Mouse (Mus musculus) monocyte, adult 5-6 weeks (primary cell): ENCODE measurements around the gene Zbtb8a. TPM values are rescaled to one million over a fixed set of nuclear protein-coding genes. Genes with fewer than 3 reads are reported as not detected.
"Not testable (repeated sequence)": the region's sequence is repeated elsewhere in the genome, so short reads cannot be mapped to it uniquely, and the experiment has no call there.

Experiments used
- ATAC-seq: fragments of 153-309, 156-312 bp; replicated peaks from 2 replicates; pipeline ENCODE4 v1.8.0; 2017; ENCODE audit warnings: mild to moderate bottlenecking; ENCODE audit not compliant: low TSS enrichment, insufficient number of reproducible peaks, severe bottlenecking, poor library complexity, low FRiP score
- total RNA-seq: library from RNA; stranded (forward); fragments of 200-1000, 200-491, 200-594 nt; gene quantifications from 3 replicates; pipeline ENCODE4 v1.2.3, GENCODE M21; 2017

Zbtb8a gene
- total RNA-seq = 1.7 to 7.3 TPM (median 4.5 TPM) in 3 replicates

DNA sequence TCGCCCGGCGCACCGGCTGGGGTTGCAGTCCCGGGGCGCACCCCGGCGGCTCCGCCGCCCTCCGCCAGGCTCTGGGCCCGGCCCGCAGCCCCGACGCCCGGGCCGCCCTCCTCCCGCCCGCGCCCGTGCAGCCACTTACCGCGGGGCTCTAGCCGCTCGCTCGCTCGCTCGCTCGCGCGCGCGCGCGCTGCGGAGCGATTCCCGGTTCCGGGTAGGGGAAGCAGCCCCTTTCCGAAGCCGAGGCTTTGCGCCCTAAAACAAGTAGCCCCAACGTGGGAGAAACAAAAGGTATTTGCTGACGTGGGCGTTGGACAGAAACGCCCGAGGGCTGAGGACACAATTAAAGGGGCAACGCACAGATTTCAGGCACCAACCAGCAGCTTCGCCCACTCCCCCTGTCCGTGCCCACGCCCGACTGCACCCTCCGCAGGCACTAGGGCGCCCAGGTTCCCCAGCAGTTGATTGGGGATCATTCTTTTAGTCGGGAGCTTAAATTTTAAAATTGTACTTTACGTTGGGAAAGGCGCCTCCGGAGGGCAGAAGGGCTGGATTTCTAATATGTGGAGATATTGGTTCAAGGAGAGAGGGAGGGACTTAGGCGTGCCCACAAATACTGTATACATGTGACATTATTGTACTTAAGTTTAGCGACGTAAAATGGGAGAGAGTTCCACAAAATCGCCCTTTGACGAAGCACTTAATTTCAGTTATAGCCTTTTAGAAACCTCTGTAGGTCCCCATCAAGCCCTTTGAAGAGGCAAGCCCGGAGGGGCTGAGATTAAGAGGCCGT is at the start of gene Zbtb8a:
Zbtb8a (minus strand) TSS at position 516 of the 790 bp plus-strand sequence.
- ATAC-seq = 0 out of 2 replicates have a peak, but pooled peaks have one; percentile 7

DNA sequence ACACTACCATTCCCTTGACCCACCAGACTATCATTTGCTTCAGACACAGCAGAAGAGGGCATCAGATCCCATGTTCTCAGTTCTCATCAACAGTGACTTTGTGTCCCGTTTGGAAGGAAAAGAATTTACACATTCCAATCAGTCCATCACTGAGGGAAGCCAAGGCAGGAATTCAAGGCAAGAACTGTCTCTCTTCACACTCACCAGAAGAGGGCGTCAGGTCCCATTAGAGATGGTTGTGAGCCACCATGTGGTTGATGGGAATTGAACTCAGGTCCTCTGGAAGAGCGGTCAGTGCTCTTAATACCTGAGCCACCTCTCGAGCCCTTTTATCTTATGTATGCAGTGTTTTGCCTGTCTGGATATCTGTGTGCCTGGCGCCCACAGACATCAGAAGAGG is 40.4 kb upstream of the Zbtb8a start:
- no peak for ATAC-seq

DNA sequence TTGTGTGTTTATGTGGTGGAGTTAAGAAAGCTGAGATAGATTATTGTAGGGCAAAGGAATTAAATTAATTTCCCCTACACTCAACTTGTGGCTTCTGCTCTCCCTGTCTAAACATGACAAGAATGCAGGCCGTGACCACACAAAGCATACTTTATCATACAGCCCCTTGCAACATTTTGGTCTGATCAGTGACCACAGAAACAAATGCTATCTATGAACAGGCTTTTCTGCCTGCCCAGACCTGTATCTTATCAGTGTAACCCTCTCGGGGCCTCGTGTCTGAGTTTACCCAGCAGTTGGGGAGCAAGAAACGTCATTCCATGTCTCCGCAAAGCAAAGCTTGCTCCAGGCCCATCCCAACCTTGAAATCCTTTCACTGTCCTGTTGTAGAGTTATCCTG is 38.6 kb upstream of the Zbtb8a start:
- ATAC-seq = no peak

DNA sequence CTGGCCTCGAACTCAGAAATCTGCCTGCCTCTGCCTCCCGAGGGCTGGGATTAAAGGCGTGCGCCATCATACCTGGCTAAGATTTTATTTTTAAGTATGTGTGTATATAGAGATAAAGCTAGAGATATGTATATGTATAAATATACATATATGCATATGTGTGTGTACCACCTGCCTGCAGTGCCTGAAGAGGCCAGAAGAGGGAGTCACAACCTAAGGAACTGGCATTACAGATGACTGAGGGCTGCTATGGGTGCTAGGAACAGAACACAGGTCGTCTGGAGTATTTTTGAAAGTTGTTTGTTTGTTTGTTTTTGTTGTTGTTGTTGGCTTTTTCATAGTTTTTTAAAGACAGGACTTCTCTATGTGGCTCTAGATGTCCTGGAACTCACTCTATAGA is 38.0 kb upstream of the Zbtb8a start:
- ATAC-seq = no peak

DNA sequence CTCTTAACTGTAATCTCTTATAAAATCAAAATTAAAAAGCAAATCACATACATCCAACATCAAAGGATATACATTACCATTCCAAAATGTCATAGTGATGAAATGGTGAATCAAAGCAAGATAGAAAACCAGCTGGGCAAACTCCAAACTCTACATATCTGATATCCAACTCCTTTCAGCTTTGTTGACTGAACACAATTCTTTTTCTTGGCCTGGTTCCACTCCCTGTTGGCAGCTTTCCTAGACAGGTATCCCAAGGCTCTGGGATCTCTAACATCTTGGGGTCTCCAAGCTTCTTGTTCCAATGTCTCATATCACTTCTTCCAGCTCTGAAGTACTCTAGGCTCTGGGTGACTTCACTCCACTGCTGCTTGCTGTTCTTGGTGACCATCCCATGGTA is 33.1 kb upstream of the Zbtb8a start:
- ATAC-seq = no peak

DNA sequence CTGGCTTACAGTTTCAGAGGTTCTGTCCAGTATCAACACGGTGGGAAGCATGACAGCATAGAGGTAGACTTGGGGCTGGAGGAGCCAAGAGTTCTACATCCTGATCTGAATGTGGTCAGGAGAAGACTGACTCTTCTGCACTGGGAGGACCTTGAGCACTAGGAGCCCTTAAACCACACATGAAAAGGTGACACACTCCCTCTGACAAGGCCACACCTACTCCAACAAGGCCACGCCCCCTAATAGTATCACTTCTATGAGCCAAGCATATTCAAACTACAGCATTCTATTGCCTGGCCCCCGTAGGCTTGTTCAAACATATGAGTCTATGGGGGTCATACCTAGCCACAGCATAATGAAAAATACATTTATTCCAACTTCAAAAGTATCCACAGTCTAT is 32.6 kb upstream of the Zbtb8a start:
- not testable (repeated sequence) for ATAC-seq

DNA sequence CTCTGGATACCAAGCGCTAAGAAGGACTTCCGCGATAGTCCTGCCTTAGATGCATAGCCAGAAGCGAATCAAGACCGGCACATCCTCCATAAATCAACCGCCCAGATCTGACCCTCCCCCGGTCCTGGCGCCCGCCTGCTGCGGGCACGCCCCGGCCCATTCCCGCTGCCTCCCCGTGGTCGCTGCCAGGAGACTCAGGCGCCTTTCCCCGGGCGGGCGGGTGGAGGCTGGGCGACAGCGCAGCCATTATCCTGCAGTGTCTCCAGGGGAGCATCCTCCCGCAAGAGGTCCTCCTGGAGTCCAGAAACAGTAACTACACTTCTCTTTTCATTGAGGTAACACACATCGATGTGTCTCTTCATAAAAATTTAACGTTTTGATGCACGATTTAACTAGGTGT is 28.5 kb upstream of the Zbtb8a start:
- ATAC-seq = peak; percentile 80

DNA sequence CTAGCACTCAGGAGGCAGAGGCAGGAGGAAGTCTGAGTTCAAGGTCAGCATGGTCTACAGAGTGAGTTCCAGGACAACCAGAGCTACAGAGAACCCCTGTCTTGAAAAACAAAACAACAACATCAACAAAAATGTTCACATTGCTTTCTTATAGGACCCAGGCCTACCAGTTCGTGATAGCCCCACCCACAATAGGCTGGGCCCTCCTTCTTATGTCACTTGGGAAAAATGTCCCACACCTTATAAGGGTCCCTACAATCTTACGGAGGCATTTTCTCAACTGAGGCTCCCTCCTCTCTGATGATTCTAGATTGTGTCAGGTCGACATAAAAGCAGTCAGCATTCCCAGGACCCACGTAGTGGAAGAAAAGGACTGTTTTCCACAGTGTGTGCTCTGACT is 21.9 kb upstream of the Zbtb8a start:
- no peak for ATAC-seq

DNA sequence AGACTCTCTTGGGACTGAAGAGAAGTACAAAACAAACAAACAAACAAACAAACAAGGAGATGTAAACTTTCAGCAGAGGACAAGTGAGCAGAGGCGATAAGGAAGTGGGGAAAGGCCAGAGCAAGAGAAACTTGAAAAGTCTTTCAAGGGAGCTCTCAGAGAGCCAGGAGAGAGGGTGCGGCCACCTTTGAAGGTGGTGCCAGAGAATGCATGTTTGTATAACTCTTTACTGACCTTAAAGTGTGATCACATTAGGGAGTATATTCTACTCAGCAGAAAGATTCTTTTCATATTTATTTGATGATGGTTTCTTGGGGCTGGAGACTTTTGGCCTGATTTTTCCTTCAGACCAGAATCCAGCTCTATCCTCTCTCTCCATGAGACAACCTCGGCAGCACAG is 19.0 kb upstream of the Zbtb8a start:
- no peak for ATAC-seq

DNA sequence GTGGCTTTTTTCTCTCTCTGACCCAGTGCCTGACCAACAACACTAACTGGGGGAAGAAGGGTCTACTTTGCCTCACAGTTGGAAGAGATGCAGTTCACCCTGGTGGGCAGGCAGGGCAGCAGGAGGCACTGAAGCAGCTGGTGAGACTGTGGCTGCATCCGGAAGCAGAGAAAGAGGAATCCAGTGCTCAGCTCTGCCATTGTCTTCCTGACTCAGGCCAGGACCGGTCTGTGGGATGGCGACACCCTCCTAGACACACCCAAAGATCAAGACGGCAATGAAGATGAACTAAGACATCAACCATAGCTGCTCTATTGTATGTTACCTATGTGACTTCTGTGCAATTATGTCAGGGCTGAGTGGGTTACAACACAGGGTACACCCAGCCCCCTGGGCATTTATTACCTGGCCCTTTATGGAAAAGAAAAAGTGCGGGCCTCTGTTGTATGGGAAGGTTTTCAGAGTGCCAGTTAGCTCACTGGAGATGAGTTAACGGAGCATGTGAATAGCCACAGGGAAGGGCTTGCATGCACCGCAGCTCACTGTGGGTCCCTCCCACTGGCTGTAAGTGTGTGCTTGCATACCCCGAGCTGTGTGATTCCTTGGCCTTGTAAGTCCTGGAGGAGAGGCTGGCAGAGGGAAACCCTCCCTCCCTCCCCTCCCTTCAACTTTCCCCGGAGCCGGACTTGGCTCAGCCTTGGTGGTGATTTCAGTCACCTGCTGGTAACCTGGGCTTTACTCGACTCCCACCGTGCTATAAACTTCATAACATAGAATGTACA is 16.4 kb upstream of the Zbtb8a start:
- ATAC-seq = no peak

DNA sequence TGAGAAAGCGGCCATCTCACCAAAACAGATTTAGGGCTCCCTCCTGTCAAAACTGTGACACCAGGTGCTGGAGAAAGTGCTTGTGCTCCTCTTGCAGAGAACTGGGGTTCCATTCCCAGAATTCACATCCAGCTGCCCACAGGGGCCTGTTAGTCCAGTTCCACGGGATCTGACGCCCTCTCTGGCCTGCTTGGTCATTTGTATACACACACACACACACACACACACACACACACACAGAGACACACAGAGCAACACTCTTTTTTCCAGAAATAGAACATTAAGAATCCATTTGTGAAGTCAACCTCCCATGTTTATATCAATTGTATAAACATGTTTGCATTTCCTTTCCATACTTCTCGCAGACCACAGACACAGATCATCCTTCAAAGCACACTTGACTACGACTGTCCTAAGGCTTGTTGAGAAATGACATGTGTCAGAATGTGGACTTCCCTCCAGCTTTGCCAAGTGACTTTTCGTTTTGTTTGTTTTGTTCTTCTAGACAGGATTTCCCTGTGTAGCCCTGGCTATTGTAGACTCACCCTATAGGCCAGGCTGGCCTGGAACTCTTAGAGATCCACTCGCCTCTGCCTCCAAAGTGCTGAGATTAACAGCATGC is 13.1 kb upstream of the Zbtb8a start:
- ATAC-seq = no peak

DNA sequence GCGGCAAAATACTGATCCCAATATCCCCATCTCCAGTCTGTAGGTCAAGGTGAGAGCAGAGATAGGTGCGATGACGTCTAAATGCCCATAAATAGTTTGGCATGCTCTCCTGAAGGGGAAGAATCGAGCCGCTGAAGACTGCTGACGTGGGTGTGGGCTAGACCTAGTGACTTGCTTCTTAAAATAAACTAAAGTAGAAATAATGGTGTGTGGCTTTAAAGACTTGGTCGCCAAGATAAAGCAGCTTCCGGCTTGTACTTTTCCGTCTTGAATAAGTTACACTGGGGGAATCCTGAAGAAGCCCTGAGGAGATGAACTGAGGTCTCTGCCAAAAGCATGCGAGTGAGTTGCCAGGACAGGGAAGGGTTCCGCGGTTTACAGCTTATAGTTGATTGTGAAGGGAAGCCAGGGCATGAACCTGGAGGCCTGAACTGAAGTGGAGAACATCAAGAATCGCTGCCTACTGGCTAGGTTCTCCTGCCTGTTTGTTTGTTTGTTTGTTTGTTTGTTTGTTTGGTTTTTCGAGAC is 12.4 kb upstream of the Zbtb8a start:
- no peak for ATAC-seq

DNA sequence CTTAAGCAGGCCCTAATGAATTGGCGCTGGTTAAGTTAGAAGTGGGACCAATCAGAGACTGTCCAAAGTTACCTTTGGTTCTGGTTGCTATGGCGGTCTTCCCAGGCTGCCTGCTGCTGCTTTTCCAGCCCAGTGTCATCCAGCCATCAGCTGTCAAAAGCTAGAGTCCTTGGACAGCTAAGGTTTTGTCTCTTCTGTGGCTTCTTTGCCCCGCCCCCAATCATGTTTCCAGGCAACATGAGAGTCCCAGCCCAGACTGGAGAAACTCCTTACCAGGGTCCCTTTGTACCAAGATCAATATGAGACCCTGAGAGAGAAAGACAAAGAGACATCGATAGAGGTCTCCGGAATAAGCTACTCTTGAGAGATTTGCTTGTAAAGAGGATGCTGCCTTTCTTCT is 10.5 kb upstream of the Zbtb8a start:
- no peak for ATAC-seq

DNA sequence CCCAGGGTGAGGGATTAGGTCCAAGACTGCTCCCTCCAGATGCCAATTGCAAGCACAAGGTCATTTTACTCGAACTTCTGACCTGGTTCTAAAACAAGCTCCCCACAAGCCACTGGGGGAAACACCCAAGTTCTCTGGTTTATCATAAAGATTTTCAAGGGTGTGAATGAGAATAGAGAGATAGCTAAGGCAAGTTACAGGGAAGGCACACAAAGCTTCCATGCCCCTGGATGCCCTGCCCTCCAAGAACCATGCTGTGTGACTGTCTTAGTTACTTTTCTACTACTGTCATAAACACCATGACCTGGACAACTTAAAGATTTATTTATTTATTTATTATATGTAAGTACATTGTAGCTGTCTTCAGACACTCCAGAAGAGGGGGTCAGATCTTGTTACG is 9.1 kb upstream of the Zbtb8a start:
- no peak for ATAC-seq

DNA sequence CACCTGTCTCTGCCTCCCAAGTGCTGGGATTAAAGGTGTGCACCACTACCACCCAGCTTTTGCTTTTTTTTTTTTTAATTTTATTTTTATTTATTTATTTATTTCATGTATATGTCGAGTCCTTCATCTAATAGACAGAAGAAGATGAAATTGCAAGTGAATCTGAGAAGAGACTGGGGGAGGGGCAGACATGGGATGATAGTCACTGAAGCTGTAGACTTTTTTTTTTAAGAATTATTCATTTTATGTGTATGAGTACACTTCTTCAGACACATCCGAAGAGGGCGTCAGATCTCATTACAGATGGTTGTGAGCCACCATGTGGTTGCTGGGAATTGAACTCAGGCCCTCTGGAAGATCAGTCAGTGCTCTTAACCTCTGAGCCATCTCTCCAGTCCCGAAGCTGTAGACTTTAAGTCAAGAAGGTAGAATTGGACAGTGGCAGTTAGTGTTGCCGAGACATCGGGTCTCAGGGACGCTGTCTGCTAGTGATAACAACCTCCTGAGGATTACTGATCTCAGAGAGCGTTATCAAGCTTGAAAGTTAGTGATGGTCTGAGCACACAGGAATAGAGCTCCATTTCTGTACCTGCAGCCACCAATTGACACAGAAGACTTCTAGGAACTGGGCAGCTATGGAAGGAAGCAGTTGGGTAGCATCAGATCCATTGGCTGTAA is 8.5 kb upstream of the Zbtb8a start:
- ATAC-seq = no peak

DNA sequence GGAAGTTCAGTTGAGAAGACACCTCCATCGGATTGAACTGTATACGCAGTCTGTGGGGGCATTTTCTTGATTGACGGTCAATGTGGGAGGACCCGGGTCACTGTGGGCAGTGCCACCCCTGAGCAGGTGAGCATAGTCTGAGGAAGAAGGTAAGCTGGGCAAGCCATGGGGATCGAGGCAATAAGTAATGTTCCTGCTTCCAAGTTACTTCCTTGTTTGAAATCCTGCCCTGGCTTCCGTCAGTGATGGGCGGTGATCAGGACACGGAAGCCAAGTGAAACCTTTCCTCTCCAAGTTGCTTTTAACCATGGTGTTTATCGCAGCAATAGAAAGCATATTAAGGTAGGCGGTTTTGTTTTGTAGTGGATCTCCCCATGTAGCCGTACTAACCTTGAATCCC is 7.8 kb upstream of the Zbtb8a start:
- ATAC-seq = 0 out of 2 replicates have a peak, but pooled peaks have one; percentile 31

DNA sequence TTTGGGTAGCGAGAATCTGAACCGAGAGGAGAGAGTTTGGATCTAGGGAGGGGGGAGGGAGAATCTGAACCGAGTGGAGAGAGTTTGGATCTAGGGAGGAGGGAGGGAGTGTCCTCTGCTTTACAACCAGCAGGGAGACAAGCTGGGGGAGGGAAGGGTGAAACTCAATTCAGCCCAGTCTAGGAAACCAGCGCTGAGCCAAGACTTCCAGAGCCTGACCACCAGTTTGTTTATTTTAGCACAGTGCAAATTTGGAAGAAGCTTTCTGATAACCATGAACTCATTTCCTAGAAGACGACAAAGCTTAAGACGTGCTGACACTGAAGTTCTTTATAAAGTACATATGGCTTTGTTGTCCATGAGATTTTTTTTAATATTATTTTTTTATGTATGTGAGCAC is 6.5 kb upstream of the Zbtb8a start:
- no peak for ATAC-seq

DNA sequence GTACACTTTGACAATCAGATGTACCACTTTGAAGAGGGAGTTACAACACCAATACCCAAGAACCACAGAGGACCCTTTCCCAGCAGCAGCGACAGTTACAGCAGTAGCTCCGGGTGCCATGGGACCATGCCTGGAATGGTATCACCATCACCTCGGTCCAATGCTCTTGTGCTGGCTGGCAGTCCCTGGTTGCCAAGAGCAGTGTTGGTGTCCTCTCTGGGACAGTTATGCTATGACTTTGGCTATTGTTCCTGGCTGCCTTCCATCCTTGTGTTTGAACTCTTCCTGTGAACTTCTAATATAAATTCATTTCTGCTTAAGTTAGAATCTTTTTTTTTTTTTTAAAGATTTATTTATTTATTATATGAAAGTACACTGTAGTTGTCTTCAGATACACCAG is 5.7 kb upstream of the Zbtb8a start:
- no peak for ATAC-seq

DNA sequence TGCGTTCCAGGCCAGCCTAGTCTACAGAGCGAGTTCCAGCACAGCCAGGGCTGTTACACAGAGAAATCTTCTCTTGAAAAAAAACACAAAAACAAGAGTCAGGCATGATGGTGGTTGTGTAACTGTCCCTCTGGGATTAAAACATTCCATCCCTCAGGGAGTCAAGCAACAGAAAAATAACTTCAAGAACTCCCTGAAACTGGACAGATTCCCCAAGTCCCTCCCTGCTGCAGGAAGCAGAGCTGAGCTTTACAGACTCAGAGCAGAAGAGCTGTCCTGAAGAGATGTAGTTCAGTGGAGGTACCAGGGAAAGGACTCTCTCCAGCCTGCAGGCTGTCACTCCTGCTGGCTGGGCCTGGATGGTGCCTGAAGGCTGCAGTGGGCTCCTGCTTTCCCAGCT is 4.6 kb upstream of the Zbtb8a start:
- no peak for ATAC-seq
